Mouse (Mus musculus): ENCODE data around the gene Ube2t. TPM values are rescaled to one million over a fixed set of nuclear protein-coding genes. Genes with fewer than 3 reads are reported as not detected.

Ube2t gene
- polyA plus RNA-seq, 1 experiment from 2014 or later = 4.7 TPM

- H3K27ac ChIP-seq (ENCODE audit: low read length) = no peak overlapping the region
- H3K4me2 ChIP-seq (replicated peaks; ENCODE audit: low read depth, low read length) = no peak overlapping the region
- H3K4me1 ChIP-seq (ENCODE audit: insufficient read depth, low read depth, low read length) = peaks cover 5% of the 10 kb centered on the region; the same call in 1 of the 2 replicates
- no peaks in the 10 kb centered on the region for H3K27me3 ChIP-seq (replicated peaks; ENCODE audit: insufficient read depth, low read length)
- no peaks in the 10 kb centered on the region for H3K9me3 ChIP-seq (ENCODE audit: low read length)
- no peak for DNase-seq (ENCODE audit: low spot score)
- TF ChIP-seq CTCF (IDR thresholded peaks at IDR 0.05) (no peak), EP300 (IDR thresholded peaks at IDR 0.05) (no peak)
- ATAC-seq = no peak
- no peak overlapping the region for H3K9ac ChIP-seq (replicated peaks; ENCODE audit: low read depth)
- 84% methylated on average over 1 of the region's 1 CpGs for WGBS
- H3K4me3 ChIP-seq (ENCODE audit: low read depth, low read length) = no peak overlapping the region
- H3K36me3 ChIP-seq (ENCODE audit: insufficient read depth, low read length) = no peaks in the 10 kb centered on the region
Measured at GRCm38 (mm10) chr1:134938233-134938632, 24.1 kb upstream of the Ube2t start.

GRCm38 (mm10) chr1:134940863-134941262 is 21.5 kb upstream of the Ube2t start:
- Histone ChIP-seq H3K27ac (ENCODE audit: low read length) (no peak overlapping the region), H3K36me3 (ENCODE audit: insufficient read depth, low read length) (no peaks in the 10 kb centered on the region), H3K9me3 (ENCODE audit: low read length) (no peaks in the 10 kb centered on the region), H3K4me1 (ENCODE audit: insufficient read depth, low read depth, low read length) (peaks cover 5% of the 10 kb centered on the region; the same call in 1 of the 2 replicates), H3K9ac (replicated peaks; ENCODE audit: low read depth) (no peak overlapping the region), H3K4me3 (ENCODE audit: low read depth, low read length) (no peak overlapping the region), H3K4me2 (replicated peaks; ENCODE audit: low read depth, low read length) (no peak overlapping the region), H3K27me3 (replicated peaks; ENCODE audit: insufficient read depth, low read length) (no peaks in the 10 kb centered on the region)
- DNase-seq (ENCODE audit: low spot score) = peak; percentile 45
- no peak for TF ChIP-seq EP300 (IDR thresholded peaks at IDR 0.05)
- no peak for TF ChIP-seq CTCF (IDR thresholded peaks at IDR 0.05)
- ATAC-seq = peak; percentile 48
- WGBS = 35% methylated on average over 4 of the region's 4 CpGs

GRCm38 (mm10) chr1:134942898-134943297 is 19.5 kb upstream of the Ube2t start:
- no peaks in the 10 kb centered on the region for H3K27me3 ChIP-seq (replicated peaks; ENCODE audit: insufficient read depth, low read length)

GRCm38 (mm10) chr1:134947590-134947989 is 14.8 kb upstream of the Ube2t start:
- no peaks in the 10 kb centered on the region for H3K4me1 ChIP-seq (ENCODE audit: insufficient read depth, low read depth, low read length)
- H3K36me3 ChIP-seq (ENCODE audit: insufficient read depth, low read length) = no peaks in the 10 kb centered on the region
- no peak overlapping the region for H3K4me2 ChIP-seq (replicated peaks; ENCODE audit: low read depth, low read length)
- DNase-seq (ENCODE audit: low spot score) (no peak), ATAC-seq (no peak)
- H3K9me3 ChIP-seq (ENCODE audit: low read length) = no peaks in the 10 kb centered on the region
- WGBS = 79% methylated on average over 7 of the region's 7 CpGs
- no peak overlapping the region for H3K27ac ChIP-seq (ENCODE audit: low read length)
- H3K9ac ChIP-seq (replicated peaks; ENCODE audit: low read depth) = no peak overlapping the region
- H3K4me3 ChIP-seq (ENCODE audit: low read depth, low read length) = no peak overlapping the region
- no peak for TF ChIP-seq CTCF (IDR thresholded peaks at IDR 0.05)
- TF ChIP-seq EP300 (IDR thresholded peaks at IDR 0.05) = no peak
- no peaks in the 10 kb centered on the region for H3K27me3 ChIP-seq (replicated peaks; ENCODE audit: insufficient read depth, low read length)

More at GRCm38 (mm10) chr1:134942898-134943297, 19.5 kb upstream of the Ube2t start:
- H3K4me1 ChIP-seq (ENCODE audit: insufficient read depth, low read depth, low read length) = peaks cover 5% of the 10 kb centered on the region; the same call in 1 of the 2 replicates
- 82% methylated on average over 2 of the region's 2 CpGs for WGBS
- no peak overlapping the region for H3K4me2 ChIP-seq (replicated peaks; ENCODE audit: low read depth, low read length)
- H3K36me3 ChIP-seq (ENCODE audit: insufficient read depth, low read length) = no peaks in the 10 kb centered on the region
- TF ChIP-seq CTCF (IDR thresholded peaks at IDR 0.05) (no peak), EP300 (IDR thresholded peaks at IDR 0.05) (no peak)
- H3K4me3 ChIP-seq (ENCODE audit: low read depth, low read length) = no peak overlapping the region
- no peaks in the 10 kb centered on the region for H3K9me3 ChIP-seq (ENCODE audit: low read length)
- no peak overlapping the region for H3K27ac ChIP-seq (ENCODE audit: low read length)
- DNase-seq (ENCODE audit: low spot score) = no peak
- no peak overlapping the region for H3K9ac ChIP-seq (replicated peaks; ENCODE audit: low read depth)
- no peak for ATAC-seq

GRCm38 (mm10) chr1:134949946-134950345 is 12.4 kb upstream of the Ube2t start:
- no peaks in the 10 kb centered on the region for H3K27me3 ChIP-seq (replicated peaks; ENCODE audit: insufficient read depth, low read length)
- TF ChIP-seq EP300 (IDR thresholded peaks at IDR 0.05) (no peak), CTCF (IDR thresholded peaks at IDR 0.05) (no peak)
- H3K36me3 ChIP-seq (ENCODE audit: insufficient read depth, low read length) = no peaks in the 10 kb centered on the region
- H3K27ac ChIP-seq (ENCODE audit: low read length) = no peak overlapping the region
- H3K4me3 ChIP-seq (ENCODE audit: low read depth, low read length) = no peak overlapping the region
- peaks cover 6% of the 10 kb centered on the region; the same call in 1 of the 2 replicates for H3K4me1 ChIP-seq (ENCODE audit: insufficient read depth, low read depth, low read length)
- no peak for ATAC-seq
- no peaks in the 10 kb centered on the region for H3K9me3 ChIP-seq (ENCODE audit: low read length)
- DNase-seq (ENCODE audit: low spot score) = no peak
- H3K4me2 ChIP-seq (replicated peaks; ENCODE audit: low read depth, low read length) = no peak overlapping the region
- WGBS = 62% methylated on average over 3 of the region's 3 CpGs
- no peak overlapping the region for H3K9ac ChIP-seq (replicated peaks; ENCODE audit: low read depth)

- Histone ChIP-seq H3K36me3 (ENCODE audit: insufficient read depth, low read length) (no peaks in the 10 kb centered on the region), H3K9me3 (ENCODE audit: low read length) (no peaks in the 10 kb centered on the region), H3K4me3 (ENCODE audit: low read depth, low read length) (peak overlapping the region; percentile 94), H3K9ac (replicated peaks; ENCODE audit: low read depth) (peak overlapping the region; percentile 76), H3K4me2 (replicated peaks; ENCODE audit: low read depth, low read length) (peak overlapping the region; percentile 81), H3K27me3 (replicated peaks; ENCODE audit: insufficient read depth, low read length) (no peaks in the 10 kb centered on the region), H3K4me1 (ENCODE audit: insufficient read depth, low read depth, low read length) (peaks cover 10% of the 10 kb centered on the region; the same call in 1 of the 2 replicates), H3K27ac (ENCODE audit: low read length) (peak overlapping the region; percentile 84)
- DNase-seq (ENCODE audit: low spot score) (peak; percentile 58), ATAC-seq (peak; percentile 56)
- WGBS = 2% methylated on average over 16 of the region's 16 CpGs
- TF ChIP-seq EP300 (IDR thresholded peaks at IDR 0.05) = no peak
- no peak for TF ChIP-seq CTCF (IDR thresholded peaks at IDR 0.05)
Measured at GRCm38 (mm10) chr1:134955050-134955636, 7.2 kb upstream of the Ube2t start.

All from lung, postnatal 0 days (tissue).